Mouse (Mus musculus): ENCODE results near the gene Zfp935. TPM values are rescaled to one million over a fixed set of nuclear protein-coding genes. Genes with fewer than 3 reads are reported as not detected.

Zfp935 gene
- polyA plus RNA-seq, 1 experiment from 2014 or later = 1.5 TPM

Small RNA genes lying within 50 kb of the gene (microRNA-seq; reads per million reads assigned to microRNA genes)
- not detected for gene Gm22256

Other genes with a start within 250 kb of the Zfp935 start
- gene Gm3604, start 175.3 kb downstream of the Zfp935 start, polyA plus RNA-seq (2014; fragmentation: Nextera tagmentation; extraction: Ambion mirVana) = 4.5 and 6.3 TPM in 2 replicates
- gene Gm49359, start 91.7 kb downstream of the Zfp935 start, polyA plus RNA-seq (2014; fragmentation: Nextera tagmentation; extraction: Ambion mirVana) = 14.1 and 15.4 TPM in 2 replicates
- 20.3 and 25.0 TPM in 2 replicates for gene Zfp934, start 12.7 kb upstream of the Zfp935 start, polyA plus RNA-seq (2014; fragmentation: Nextera tagmentation; extraction: Ambion mirVana)
- 12.8 and 15.1 TPM in 2 replicates for gene 6720489N17Rik, start 65.7 kb upstream of the Zfp935 start, polyA plus RNA-seq (2014; fragmentation: Nextera tagmentation; extraction: Ambion mirVana)
- 33.9 and 34.3 TPM in 2 replicates for gene Platr25, start 202.2 kb upstream of the Zfp935 start, polyA plus RNA-seq (2014; fragmentation: Nextera tagmentation; extraction: Ambion mirVana)
- 13.3 and 13.8 TPM in 2 replicates for gene Gm5141, start 227.3 kb upstream of the Zfp935 start, polyA plus RNA-seq (2014; fragmentation: Nextera tagmentation; extraction: Ambion mirVana)

All from stomach, embryonic 14.5 days (tissue).